Mouse (Mus musculus) lung, postnatal 0 days (tissue): ENCODE data around the gene Rwdd4a.

Experiments used
- CTCF ChIP-seq: IDR thresholded peaks from 2 replicates; pipeline ENCODE4 v1.5.1; 2016; ENCODE audit warnings: antibody characterized with exemption, mild to moderate bottlenecking
- EP300 ChIP-seq: IDR thresholded peaks from 2 replicates; pipeline ENCODE4 v1.6.1; 2016; ENCODE audit warnings: antibody characterized with exemption, mild to moderate bottlenecking, control low read depth

- no peak for TF ChIP-seq CTCF
- no peak for TF ChIP-seq EP300
Measured at GRCm38 (mm10) chr8:47600664-47601063, 67.2 kb downstream of the Rwdd4a start.
